Mouse (Mus musculus) right cerebral cortex, postnatal 25 days (tissue): ENCODE results near the gene C2cd5.
"Not testable (repeated sequence)": the region's sequence is repeated elsewhere in the genome, so short reads cannot be mapped to it uniquely, and the experiment has no call there.

ENCODE experiments used
- DNase-seq: peaks from one replicate; pipeline ENCODE4 v3.0.0; 2022

Gene C2cd5

GRCm38 (mm10) chr6:143099681-143100382 lies at the start of gene C2cd5:
Gene C2cd5 (minus strand): TSS chr6:143100141.
- peak; percentile 97 for DNase-seq

GRCm38 (mm10) chr6:143148868-143149267 lies 48.9 kb upstream of the C2cd5 start:
- DNase-seq, result no peak

GRCm38 (mm10) chr6:143146756-143147155 lies 46.8 kb upstream of the C2cd5 start:
- no peak for DNase-seq

- no peak for DNase-seq
These were observed 45.1 kb upstream of the C2cd5 start for GRCm38 (mm10) chr6:143145051-143145450.

- no peak for DNase-seq
These were observed 44.6 kb upstream of the C2cd5 start for GRCm38 (mm10) chr6:143144556-143144955.

- DNase-seq, result peak; percentile 17
These were observed 43.9 kb upstream of the C2cd5 start for GRCm38 (mm10) chr6:143143775-143144273.

- DNase-seq, result no peak
These were observed 43.4 kb upstream of the C2cd5 start for GRCm38 (mm10) chr6:143143321-143143720.

- no peak for DNase-seq
These were observed 42.9 kb upstream of the C2cd5 start for GRCm38 (mm10) chr6:143142861-143143260.

- not testable (repeated sequence) for DNase-seq
These were observed 42.0 kb upstream of the C2cd5 start for GRCm38 (mm10) chr6:143141624-143142592.

GRCm38 (mm10) chr6:143140884-143141283 lies 40.9 kb upstream of the C2cd5 start:
- no peak for DNase-seq

GRCm38 (mm10) chr6:143139417-143139816 lies 39.5 kb upstream of the C2cd5 start:
- no peak for DNase-seq

- DNase-seq, result no peak
These were observed 37.4 kb upstream of the C2cd5 start for GRCm38 (mm10) chr6:143137341-143137740.

- DNase-seq, result no peak
These were observed 36.7 kb upstream of the C2cd5 start for GRCm38 (mm10) chr6:143136688-143137087.

- no peak for DNase-seq
These were observed 35.2 kb upstream of the C2cd5 start for GRCm38 (mm10) chr6:143135097-143135496.

- no peak for DNase-seq
These were observed 33.2 kb upstream of the C2cd5 start for GRCm38 (mm10) chr6:143133150-143133549.

GRCm38 (mm10) chr6:143131895-143132652 lies 32.1 kb upstream of the C2cd5 start:
- no peak for DNase-seq

GRCm38 (mm10) chr6:143130411-143130810 lies 30.5 kb upstream of the C2cd5 start:
- DNase-seq, result no peak

- no peak for DNase-seq
These were observed 30.0 kb upstream of the C2cd5 start for GRCm38 (mm10) chr6:143129952-143130351.

GRCm38 (mm10) chr6:143129466-143129865 lies 29.5 kb upstream of the C2cd5 start:
- no peak for DNase-seq

GRCm38 (mm10) chr6:143125721-143126120 lies 25.8 kb upstream of the C2cd5 start:
- no peak for DNase-seq

GRCm38 (mm10) chr6:143119325-143119724 lies 19.4 kb upstream of the C2cd5 start:
- DNase-seq, result no peak

GRCm38 (mm10) chr6:143116779-143117178 lies 16.8 kb upstream of the C2cd5 start:
- no peak for DNase-seq

GRCm38 (mm10) chr6:143115505-143115904 lies 15.6 kb upstream of the C2cd5 start:
- DNase-seq, result no peak
